Mouse (Mus musculus) liver, embryonic 13.5 days (tissue): ENCODE measurements around the gene Dcaf5. TPM values are rescaled to one million over a fixed set of nuclear protein-coding genes. Genes with fewer than 3 reads are reported as not detected.

Experiments
- ATAC-seq: fragments of 200-750 bp; cut with Nextera tagmentation; 2 replicates; pipeline ENCODE4 v1.8.0; 2017; ENCODE audit warnings: low read depth, mild to moderate bottlenecking, moderate number of reproducible peaks, moderate library complexity
- DNase-seq: peaks from one replicate; pipeline ENCODE4 v3.0.0; 2022
- H3K27ac ChIP-seq: fragments of 300-500 bp; sonication (generic); 2 replicates; pipeline ENCODE4 v1.5.1; 2015; ENCODE audit warnings: moderate library complexity, mild to moderate bottlenecking, inconsistent platforms
- H3K27me3 ChIP-seq: fragments of 300-500 bp; sonication (generic); 2 replicates; pipeline ENCODE4 v1.6.1; 2015; ENCODE audit warnings: mild to moderate bottlenecking, inconsistent platforms
- H3K36me3 ChIP-seq: fragments of 300-500 bp; sonication (generic); 2 replicates; pipeline ENCODE4 v1.6.1; 2015; ENCODE audit warnings: mild to moderate bottlenecking, inconsistent platforms
- H3K4me1 ChIP-seq: fragments of 300-500 bp; sonication (generic); replicated peaks from 2 replicates; pipeline ENCODE4 v1.6.1; 2015; ENCODE audit warnings: inconsistent platforms
- H3K4me2 ChIP-seq: fragments of 300-500 bp; sonication (generic); 2 replicates; pipeline ENCODE4 v1.6.1; 2015; ENCODE audit warnings: inconsistent platforms, mild to moderate bottlenecking, moderate library complexity
- H3K4me3 ChIP-seq: fragments of 300-500 bp; sonication (generic); replicated peaks from 2 replicates; pipeline ENCODE4 v1.5.1; 2015; ENCODE audit warnings: mild to moderate bottlenecking, inconsistent platforms
- H3K9ac ChIP-seq: fragments of 300-500 bp; sonication (generic); 2 replicates; pipeline ENCODE4 v1.6.1; 2015; ENCODE audit warnings: mild to moderate bottlenecking, inconsistent platforms
- H3K9me3 ChIP-seq: fragments of 300-500 bp; sonication (generic); replicated peaks from 2 replicates; pipeline ENCODE4 v1.6.1; 2016; ENCODE audit warnings: inconsistent platforms
- WGBS: fragments of 180-500 bp; shearing (Covaris S2); methylation state at CpG from one replicate; pipeline ENCODE4 v1.1.7; 2015; ENCODE audit not compliant: insufficient replicate concordance; 5-methylcytosine and 5-hydroxymethylcytosine counted together
- polyA plus RNA-seq: library from polyadenylated mRNA; unstranded; fragments of >200 nt; fragmentation: Nextera tagmentation; extraction: Ambion mirVana; gene quantifications from 2 replicates; pipeline ENCODE4 v1.2.1, GENCODE M21; 2015

Gene Dcaf5
- polyA plus RNA-seq, 1 experiment from 2014 or later = 2.5 TPM

DNA sequence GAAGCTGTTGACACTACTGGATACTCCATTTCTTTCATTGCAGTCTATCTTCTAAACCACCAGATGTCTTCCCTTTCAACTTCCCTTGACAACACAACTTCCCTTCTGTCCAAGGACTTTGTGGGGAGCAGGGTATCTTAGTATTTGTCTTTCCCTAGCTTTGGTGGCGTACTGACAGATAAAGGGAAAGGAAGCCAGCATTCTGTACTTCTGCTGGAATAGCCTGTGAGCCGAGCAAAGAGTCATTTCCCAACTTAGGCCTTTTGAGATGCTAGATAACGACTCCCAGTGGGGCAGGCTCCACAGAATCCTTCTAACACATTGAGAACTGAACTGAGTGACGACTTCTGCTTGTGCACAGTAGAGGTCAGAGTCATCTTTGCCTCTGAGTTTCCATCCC, 102.2 kb downstream of the Dcaf5 start:
- peaks cover 18% of the 10 kb centered on the region for H3K36me3 ChIP-seq
- no peak overlapping the region for H3K4me3 ChIP-seq
- no peaks in the 10 kb centered on the region for H3K27me3 ChIP-seq
- DNase-seq = no peak
- no peak overlapping the region for H3K27ac ChIP-seq
- ATAC-seq = peak; percentile 43; the same call in 1 of the 2 replicates
- H3K9me3 ChIP-seq = no peaks in the 10 kb centered on the region
- H3K9ac ChIP-seq = no peak overlapping the region
- 24% methylated on average over 4 of the region's 4 CpGs for WGBS
- peaks cover 36% of the 10 kb centered on the region for H3K4me1 ChIP-seq
- no peak overlapping the region for H3K4me2 ChIP-seq

DNA sequence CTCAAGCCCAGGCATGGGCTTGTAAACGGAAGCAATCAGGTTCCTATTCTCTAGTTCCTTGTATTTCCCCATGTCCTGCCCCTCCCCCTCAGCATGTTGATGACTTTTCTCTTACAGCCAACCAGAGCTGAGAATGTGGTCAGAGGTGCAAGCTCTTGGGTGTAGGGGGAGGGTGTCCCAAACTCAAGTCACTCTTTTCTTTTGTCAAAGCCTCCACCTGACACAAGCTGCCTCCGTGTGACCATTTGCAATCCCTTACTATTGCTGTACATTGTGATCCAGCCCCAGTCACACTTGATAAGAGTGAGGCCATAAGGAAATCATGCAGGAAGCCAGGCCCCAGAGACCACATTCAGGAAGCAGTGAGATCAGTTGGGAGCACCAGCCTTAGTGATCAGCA, 104.8 kb downstream of the Dcaf5 start:
- H3K4me3 ChIP-seq = no peak overlapping the region
- DNase-seq = no peak
- H3K4me2 ChIP-seq = no peak overlapping the region
- H3K4me1 ChIP-seq = peaks cover 33% of the 10 kb centered on the region
- H3K9me3 ChIP-seq = no peaks in the 10 kb centered on the region
- H3K27ac ChIP-seq = no peak overlapping the region; the same call in 1 of the 2 replicates
- no peaks in the 10 kb centered on the region for H3K27me3 ChIP-seq
- no peak overlapping the region for H3K9ac ChIP-seq
- ATAC-seq = 0 out of 2 replicates have a peak, but pooled peaks have one; percentile 20
- WGBS = 7% methylated on average over 2 of the region's 2 CpGs
- no peaks in the 10 kb centered on the region for H3K36me3 ChIP-seq

DNA sequence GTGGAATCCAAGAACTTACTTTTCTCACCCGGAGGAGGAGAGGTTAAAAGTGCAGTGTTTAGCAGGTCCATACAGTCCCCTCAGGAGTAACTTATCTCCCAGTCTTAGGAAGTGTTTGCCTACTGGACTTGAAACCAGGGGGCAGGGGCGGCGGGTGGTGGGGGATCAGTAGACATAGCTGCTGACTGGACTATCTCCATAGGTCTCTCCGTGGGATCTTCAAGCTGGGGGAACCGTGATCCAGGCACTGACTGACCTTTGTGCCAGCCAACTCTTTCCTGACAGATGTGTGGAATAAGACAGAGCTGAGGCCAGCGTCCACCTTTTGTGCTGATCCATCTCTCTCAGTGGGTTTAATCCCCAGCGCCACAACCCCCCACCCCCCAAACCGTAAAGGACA, 105.6 kb downstream of the Dcaf5 start:
- Histone ChIP-seq H3K36me3 (no peaks in the 10 kb centered on the region), H3K4me1 (peaks cover 38% of the 10 kb centered on the region), H3K4me2 (no peak overlapping the region), H3K9ac (no peak overlapping the region), H3K27me3 (no peaks in the 10 kb centered on the region), H3K4me3 (no peak overlapping the region), H3K27ac (no peak overlapping the region), H3K9me3 (no peaks in the 10 kb centered on the region)
- no peak for DNase-seq
- WGBS = 67% methylated on average over 8 of the region's 8 CpGs
- ATAC-seq = no peak

DNA sequence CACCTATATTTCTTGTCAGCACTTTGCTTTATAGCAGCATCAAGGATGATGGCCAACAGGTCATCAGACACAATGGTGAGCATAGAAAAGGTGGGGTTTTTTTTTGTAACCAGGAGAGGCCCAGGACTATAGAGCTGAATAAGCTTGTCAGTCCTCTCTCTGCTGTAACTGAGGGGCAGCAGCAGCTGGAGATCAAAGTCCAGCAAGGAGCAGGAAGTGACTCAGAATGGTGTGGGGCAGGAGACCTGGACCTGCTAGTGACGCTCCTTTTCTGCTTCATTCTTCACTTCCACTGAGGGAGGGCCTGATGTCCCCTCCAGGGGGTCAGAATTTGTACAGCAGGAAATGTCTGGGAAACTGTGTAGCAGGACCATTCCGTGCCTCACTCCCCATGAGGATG, 106.8 kb downstream of the Dcaf5 start:
- 40% methylated on average over 2 of the region's 2 CpGs for WGBS
- DNase-seq (no peak), ATAC-seq (no peak)
- Histone ChIP-seq H3K36me3 (no peaks in the 10 kb centered on the region), H3K4me1 (peaks cover 49% of the 10 kb centered on the region), H3K9ac (no peak overlapping the region), H3K4me2 (no peak overlapping the region), H3K27me3 (no peaks in the 10 kb centered on the region), H3K4me3 (no peak overlapping the region), H3K27ac (no peak overlapping the region), H3K9me3 (no peaks in the 10 kb centered on the region)

GRCm38 (mm10) chr12:80326047-80326446, 110.4 kb downstream of the Dcaf5 start:
- H3K36me3 ChIP-seq = no peaks in the 10 kb centered on the region
- H3K4me2 ChIP-seq = no peak overlapping the region
- H3K27ac ChIP-seq = no peak overlapping the region
- no peaks in the 10 kb centered on the region for H3K27me3 ChIP-seq
- H3K4me1 ChIP-seq = peaks cover 33% of the 10 kb centered on the region
- no peak overlapping the region for H3K4me3 ChIP-seq
- no peak overlapping the region for H3K9ac ChIP-seq
- DNase-seq (no peak), ATAC-seq (no peak)
- H3K9me3 ChIP-seq = no peaks in the 10 kb centered on the region

DNA sequence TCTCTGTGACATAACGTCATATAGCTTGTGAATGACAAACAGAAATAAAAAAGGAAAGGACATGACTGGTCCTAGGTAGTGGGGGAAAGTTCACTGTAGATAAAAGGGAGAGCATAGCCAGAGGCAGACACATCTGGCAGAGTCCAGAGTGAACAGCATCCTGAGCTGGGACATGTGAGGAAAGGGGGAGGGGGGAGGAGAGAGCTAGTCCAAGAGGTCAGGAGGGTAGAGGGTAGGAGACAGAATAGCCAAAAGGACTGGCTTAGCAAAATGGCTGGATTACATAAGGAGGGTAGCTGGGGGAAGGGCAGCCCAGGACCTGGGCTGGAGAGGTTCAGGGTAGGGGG, 111.6 kb downstream of the Dcaf5 start:
- H3K27ac ChIP-seq = no peak overlapping the region
- H3K9me3 ChIP-seq = no peaks in the 10 kb centered on the region
- H3K36me3 ChIP-seq = no peaks in the 10 kb centered on the region
- no peak overlapping the region for H3K4me2 ChIP-seq
- WGBS = 47% methylated on average over 1 of the region's 1 CpGs
- DNase-seq = no peak
- H3K4me1 ChIP-seq = peaks cover 30% of the 10 kb centered on the region
- H3K9ac ChIP-seq = no peak overlapping the region
- H3K27me3 ChIP-seq = no peaks in the 10 kb centered on the region
- H3K4me3 ChIP-seq = no peak overlapping the region
- peak; percentile 64 for ATAC-seq

DNA sequence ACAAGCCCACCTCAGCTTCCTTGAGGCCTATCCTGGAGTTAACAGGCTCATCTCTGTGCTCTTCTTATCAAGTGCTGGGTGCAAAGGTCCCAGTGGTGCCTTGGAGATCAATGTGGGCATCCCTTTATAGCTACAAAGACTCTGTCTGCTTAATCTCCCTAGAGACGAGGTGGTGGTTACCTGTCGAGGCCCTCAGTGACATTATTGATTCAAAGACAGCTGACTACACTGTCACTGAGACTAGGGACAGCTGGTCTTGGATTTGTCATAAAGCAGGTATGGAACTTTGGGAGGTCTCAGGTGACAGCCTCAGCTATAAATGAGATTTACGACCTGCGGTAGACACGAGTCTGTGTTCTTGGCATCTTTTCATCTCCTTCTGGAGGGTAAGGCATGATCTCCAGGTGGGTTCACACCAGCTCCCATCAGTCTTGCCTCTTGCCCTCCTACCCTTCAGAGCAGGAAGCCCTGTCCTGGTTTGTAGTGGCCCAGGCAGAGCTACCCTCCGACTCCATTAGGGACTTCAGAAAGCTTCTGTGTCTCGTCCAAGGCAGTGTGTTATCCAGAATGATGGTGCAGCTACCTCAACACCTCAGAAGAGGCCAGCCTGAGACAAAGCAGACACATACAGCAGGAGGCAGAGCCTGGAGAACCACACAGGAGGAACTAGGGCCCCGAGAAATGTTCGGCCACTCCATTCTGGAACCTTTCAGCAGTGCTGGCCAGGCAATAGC, 112.2 kb downstream of the Dcaf5 start:
- peaks cover 28% of the 10 kb centered on the region for H3K4me1 ChIP-seq
- H3K27ac ChIP-seq = peak overlapping the region; percentile 55; the same call in 1 of the 2 replicates
- DNase-seq (no peak), ATAC-seq (no peak)
- H3K4me3 ChIP-seq = no peak overlapping the region
- H3K9me3 ChIP-seq = no peaks in the 10 kb centered on the region
- no peak overlapping the region for H3K4me2 ChIP-seq
- no peak overlapping the region for H3K9ac ChIP-seq
- 58% methylated on average over 9 of the region's 9 CpGs for WGBS
- no peaks in the 10 kb centered on the region for H3K27me3 ChIP-seq
- no peaks in the 10 kb centered on the region for H3K36me3 ChIP-seq

DNA sequence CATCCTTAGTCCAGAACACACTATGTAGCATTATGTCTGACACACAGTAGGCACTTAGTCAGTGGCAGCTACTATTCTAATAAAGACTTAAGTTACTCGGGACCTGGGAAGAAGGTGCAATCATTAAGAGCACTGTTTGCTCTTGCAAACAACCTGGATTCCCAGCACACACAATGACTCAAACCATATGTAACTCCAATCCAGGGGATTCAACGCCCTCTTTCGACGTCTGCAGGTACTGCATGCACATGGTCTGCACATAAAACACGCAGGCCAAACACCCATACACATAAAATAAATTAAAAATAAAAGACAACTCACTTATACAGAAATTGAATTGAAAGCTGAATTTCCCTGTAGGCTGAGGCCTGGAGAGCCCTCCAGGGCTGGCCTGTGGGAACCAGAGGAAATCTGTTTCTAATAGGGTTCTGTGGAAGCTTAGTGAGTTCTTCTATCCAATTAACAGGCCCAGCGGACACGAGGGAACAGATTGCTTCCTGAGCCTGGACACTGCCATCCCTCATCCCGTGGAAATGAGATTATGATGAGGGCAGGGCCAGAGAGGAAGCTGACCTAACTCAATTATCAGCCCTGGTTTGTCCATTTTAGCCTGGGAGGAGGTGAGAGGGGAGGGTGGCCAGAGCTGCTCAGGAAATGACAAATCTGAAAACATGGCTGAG, 112.9 kb downstream of the Dcaf5 start:
- Histone ChIP-seq H3K9me3 (no peaks in the 10 kb centered on the region), H3K4me2 (no peak overlapping the region), H3K27ac (no peak overlapping the region), H3K9ac (no peak overlapping the region), H3K4me3 (no peak overlapping the region), H3K27me3 (no peaks in the 10 kb centered on the region), H3K4me1 (peaks cover 28% of the 10 kb centered on the region), H3K36me3 (no peaks in the 10 kb centered on the region)
- 45% methylated on average over 8 of the region's 8 CpGs for WGBS
- DNase-seq (no peak), ATAC-seq (no peak)

DNA sequence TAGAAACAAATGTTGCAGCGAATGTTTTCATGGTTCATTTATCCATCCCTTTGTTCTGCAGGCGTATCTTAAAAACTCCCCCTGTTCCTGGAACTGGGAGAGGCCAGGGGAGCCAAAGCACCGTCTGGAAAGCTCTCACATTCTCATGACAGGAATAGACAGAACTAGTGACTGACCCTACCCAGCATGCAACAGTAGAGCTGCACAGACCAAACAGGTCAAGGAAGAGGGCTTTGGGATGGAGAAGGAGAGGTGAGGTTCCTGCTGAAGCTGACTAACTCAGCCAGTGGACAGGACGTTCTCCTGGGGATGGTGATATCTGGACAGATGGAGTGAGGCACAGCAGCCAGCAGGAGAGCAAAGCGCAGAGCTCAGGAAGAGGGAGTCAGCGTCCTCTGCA, 113.9 kb downstream of the Dcaf5 start:
- ATAC-seq = no peak
- H3K27ac ChIP-seq = no peak overlapping the region
- DNase-seq = no peak
- no peak overlapping the region for H3K9ac ChIP-seq
- H3K4me3 ChIP-seq = no peak overlapping the region
- peaks cover 28% of the 10 kb centered on the region for H3K4me1 ChIP-seq
- 54% methylated on average over 6 of the region's 6 CpGs for WGBS
- H3K36me3 ChIP-seq = no peaks in the 10 kb centered on the region
- H3K4me2 ChIP-seq = no peak overlapping the region
- H3K9me3 ChIP-seq = no peaks in the 10 kb centered on the region
- no peaks in the 10 kb centered on the region for H3K27me3 ChIP-seq

GRCm38 (mm10) chr12:80319062-80319461, 117.3 kb downstream of the Dcaf5 start:
- ATAC-seq = no peak
- no peak overlapping the region for H3K27ac ChIP-seq

DNA sequence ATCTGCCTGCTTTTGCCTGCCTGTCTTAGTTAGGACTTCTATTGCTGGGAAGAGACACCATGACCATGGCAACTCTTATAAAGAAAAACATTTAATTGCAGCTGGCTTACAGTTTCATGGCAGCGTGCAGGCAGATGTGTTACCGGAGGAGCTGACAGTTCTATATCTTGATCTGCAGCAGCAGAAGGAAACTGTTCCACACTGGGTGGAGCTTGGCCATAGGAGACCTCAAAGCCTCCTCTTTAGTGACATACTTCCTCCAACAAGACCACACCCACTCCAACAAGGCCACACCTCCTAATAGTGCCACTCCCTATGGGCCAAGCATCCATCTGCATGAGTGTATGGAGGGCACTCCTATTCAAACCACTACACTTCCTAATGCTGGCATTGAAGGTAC, 121.1 kb downstream of the Dcaf5 start:
- Histone ChIP-seq H3K4me1 (no peaks in the 10 kb centered on the region), H3K9me3 (no peaks in the 10 kb centered on the region), H3K36me3 (no peaks in the 10 kb centered on the region), H3K4me2 (no peak overlapping the region), H3K9ac (no peak overlapping the region), H3K27ac (no peak overlapping the region), H3K27me3 (no peaks in the 10 kb centered on the region), H3K4me3 (no peak overlapping the region)
- ATAC-seq (0 out of 2 replicates have a peak, but pooled peaks have one; percentile 48), DNase-seq (no peak)
- 28% methylated on average over 2 of the region's 2 CpGs for WGBS

More at GRCm38 (mm10) chr12:80319062-80319461, 117.3 kb downstream of the Dcaf5 start:
- Histone ChIP-seq H3K4me3 (no peak overlapping the region), H3K9ac (no peak overlapping the region), H3K4me2 (no peak overlapping the region), H3K36me3 (no peaks in the 10 kb centered on the region), H3K9me3 (no peaks in the 10 kb centered on the region), H3K27me3 (no peaks in the 10 kb centered on the region), H3K4me1 (peaks cover 5% of the 10 kb centered on the region; the same call in 1 of the 2 replicates)
- 20% methylated on average over 2 of the region's 2 CpGs for WGBS
- DNase-seq = no peak
